Mouse (Mus musculus): ENCODE results near the gene Alpl. TPM values are rescaled to one million over a fixed set of nuclear protein-coding genes. Genes with fewer than 3 reads are reported as not detected.

The Alpl gene
- total and polyA plus RNA-seq, 3 experiments = not detected

DNA sequence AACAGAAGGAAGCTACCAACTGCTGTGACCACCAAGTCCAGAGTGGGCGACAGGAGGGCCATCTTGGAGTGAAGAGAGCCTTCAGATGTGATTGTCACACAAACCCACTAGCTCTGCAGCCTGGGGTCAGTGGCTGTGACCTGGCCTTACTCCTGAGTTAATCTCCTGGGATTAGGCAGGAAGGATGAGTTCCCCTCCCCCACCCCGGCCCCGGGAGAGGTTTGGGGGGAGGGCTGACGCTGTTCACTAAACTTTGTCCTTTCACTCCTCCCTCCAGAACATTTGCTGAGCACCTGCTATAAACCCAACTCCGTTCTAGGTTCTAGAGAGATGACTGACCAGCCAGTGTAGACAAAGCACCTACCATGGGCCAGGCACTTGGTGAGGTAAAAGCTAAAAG, 29.8 kb downstream of the Alpl start:
- DNase-seq (ENCODE audit: low read depth, low spot score) = no peak
- no peaks in the 10 kb centered on the region for H3K4me1 ChIP-seq (ENCODE audit: control insufficient read depth in 1 of 2, insufficient read depth in 2 of 2, low read length in 2 of 2)
- H3K36me3 ChIP-seq (ENCODE audit: control insufficient read depth in 1 of 2, insufficient read depth in 2 of 2, low read length in 2 of 2) = no peaks in the 10 kb centered on the region
- H3K9me3 ChIP-seq (replicated peaks; ENCODE audit: insufficient read depth, low read length) = no peaks in the 10 kb centered on the region
- H3K27ac ChIP-seq (ENCODE audit: control insufficient read depth, low read depth, low read length) = no peak overlapping the region
- no peaks in the 10 kb centered on the region for H3K27me3 ChIP-seq (ENCODE audit: control insufficient read depth in 1 of 2, insufficient read depth in 2 of 2, low read length in 2 of 2)
- H3K4me3 ChIP-seq (ENCODE audit: control insufficient read depth in 1 of 2, insufficient read depth in 1 of 2, low read depth in 2 of 2, low read length in 2 of 2) = no peak overlapping the region
- H3K9ac ChIP-seq (ENCODE audit: control insufficient read depth, low read depth, low read length, poor library complexity, severe bottlenecking) = no peak overlapping the region
- TF ChIP-seq EP300 (IDR thresholded peaks at IDR 0.05; ENCODE audit: low read depth in 1 of 2, low read length in 2 of 2) (no peak), MAZ (IDR thresholded peaks at IDR 0.05; ENCODE audit: low read depth, low read length) (no peak), GABPA (IDR thresholded peaks at IDR 0.05; ENCODE audit: low read depth, low read length) (no peak), UBTF (IDR thresholded peaks at IDR 0.05; ENCODE audit: borderline replicate concordance, insufficient read depth, low read depth, low read length) (no peak), SMC3 (IDR thresholded peaks at IDR 0.05; ENCODE audit: low read depth, low read length) (no peak), ZKSCAN1 (IDR thresholded peaks at IDR 0.05; ENCODE audit: low read depth, low read length) (no peak), MYB (IDR thresholded peaks at IDR 0.05; ENCODE audit: low read depth, low read length) (no peak), MAX (IDR thresholded peaks at IDR 0.05; ENCODE audit: low read length) (no peak), NRF1 (IDR thresholded peaks at IDR 0.05; ENCODE audit: insufficient read depth, low read depth, low read length, poor library complexity, severe bottlenecking) (no peak)
- H3K79me2 ChIP-seq (ENCODE audit: control insufficient read depth, insufficient read depth, low read length, poor library complexity) = no peaks in the 10 kb centered on the region

DNA sequence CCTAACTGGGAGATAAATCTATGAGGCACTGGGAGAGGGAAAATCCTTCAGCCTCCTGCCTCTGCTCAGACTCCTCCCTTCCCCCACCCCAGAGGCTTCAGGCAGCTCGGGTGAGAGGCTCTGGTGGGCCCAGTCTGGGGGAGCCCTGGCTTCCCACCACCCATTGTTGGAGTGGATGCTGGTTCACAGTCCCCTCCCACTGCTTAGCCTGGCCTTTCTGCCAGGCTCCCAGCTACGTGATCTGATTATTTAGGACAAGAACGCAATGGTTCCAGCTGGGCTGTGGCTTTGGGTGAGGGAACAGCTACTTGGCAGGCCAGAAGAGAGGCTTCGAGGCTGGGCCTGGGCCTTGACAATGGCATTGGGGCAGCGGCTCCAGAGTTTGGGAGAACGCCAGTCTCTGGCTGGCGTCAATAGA, 30.6 kb downstream of the Alpl start:
- no peak overlapping the region for H3K27ac ChIP-seq (ENCODE audit: control insufficient read depth, low read depth, low read length)
- H3K9ac ChIP-seq (ENCODE audit: control insufficient read depth, low read depth, low read length, poor library complexity, severe bottlenecking) = no peak overlapping the region

DNA sequence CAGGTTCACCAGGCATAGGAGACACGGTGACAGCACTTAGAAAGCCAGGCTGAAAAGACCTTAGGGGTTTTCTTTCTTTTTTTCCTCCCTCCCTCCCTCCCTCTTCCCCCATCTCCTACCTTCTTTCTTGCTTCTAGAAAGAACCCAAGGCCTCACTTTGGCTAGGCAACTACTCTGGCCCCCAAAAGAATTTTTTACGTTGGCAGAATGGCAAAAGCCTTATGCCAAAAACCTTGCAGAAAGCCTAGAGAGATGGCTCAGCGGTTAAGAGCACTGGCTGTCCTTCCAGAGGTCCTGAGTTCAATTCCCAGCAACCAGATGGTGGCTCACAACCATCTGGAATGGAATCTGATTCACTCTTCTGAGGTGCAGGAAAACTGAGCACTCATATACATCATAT, 31.6 kb downstream of the Alpl start:
- DNase-seq (ENCODE audit: low read depth, low spot score) = no peak
- Histone ChIP-seq H3K36me3 (ENCODE audit: control insufficient read depth in 1 of 2, insufficient read depth in 2 of 2, low read length in 2 of 2) (no peaks in the 10 kb centered on the region), H3K4me3 (ENCODE audit: control insufficient read depth in 1 of 2, insufficient read depth in 1 of 2, low read depth in 2 of 2, low read length in 2 of 2) (no peak overlapping the region), H3K9ac (ENCODE audit: control insufficient read depth, low read depth, low read length, poor library complexity, severe bottlenecking) (no peak overlapping the region), H3K79me2 (ENCODE audit: control insufficient read depth, insufficient read depth, low read length, poor library complexity) (no peaks in the 10 kb centered on the region), H3K27ac (ENCODE audit: control insufficient read depth, low read depth, low read length) (no peak overlapping the region), H3K9me3 (replicated peaks; ENCODE audit: insufficient read depth, low read length) (no peaks in the 10 kb centered on the region), H3K27me3 (ENCODE audit: control insufficient read depth in 1 of 2, insufficient read depth in 2 of 2, low read length in 2 of 2) (no peaks in the 10 kb centered on the region), H3K4me1 (ENCODE audit: control insufficient read depth in 1 of 2, insufficient read depth in 2 of 2, low read length in 2 of 2) (no peaks in the 10 kb centered on the region)
- no peak for TF ChIP-seq POLR2AphosphoS2 (IDR thresholded peaks at IDR 0.05; ENCODE audit: low read length)
- no peak for TF ChIP-seq MYB (IDR thresholded peaks at IDR 0.05; ENCODE audit: low read depth, low read length)

More for the DNA sequence above, 30.6 kb downstream of the Alpl start:
- H3K27me3 ChIP-seq (ENCODE audit: control insufficient read depth in 1 of 2, insufficient read depth in 2 of 2, low read length in 2 of 2) = no peaks in the 10 kb centered on the region
- TF ChIP-seq NELFE (IDR thresholded peaks at IDR 0.05; ENCODE audit: low read depth, low read length) (no peak), MYC (IDR thresholded peaks at IDR 0.05; ENCODE audit: low read depth, low read length) (no peak), USF2 (IDR thresholded peaks at IDR 0.05; ENCODE audit: borderline replicate concordance in 1 of 2, insufficient read depth in 1 of 2, low read depth in 1 of 2, low read length in 2 of 2) (no peak), GATA1 (IDR thresholded peaks at IDR 0.05; ENCODE audit: low read depth, low read length) (no peak), SIN3A (IDR thresholded peaks at IDR 0.05; ENCODE audit: low read length) (no peak), EP300 (IDR thresholded peaks at IDR 0.05; ENCODE audit: low read depth in 1 of 2, low read length in 2 of 2) (no peak), MYB (IDR thresholded peaks at IDR 0.05; ENCODE audit: low read depth, low read length) (no peak), ETS1 (IDR thresholded peaks at IDR 0.05; ENCODE audit: low read depth, low read length) (no peak), MAX (IDR thresholded peaks at IDR 0.05; ENCODE audit: low read length) (no peak), NRF1 (IDR thresholded peaks at IDR 0.05; ENCODE audit: insufficient read depth, low read depth, low read length, poor library complexity, severe bottlenecking) (no peak), JUND (IDR thresholded peaks at IDR 0.05; ENCODE audit: low read depth, low read length) (no peak), MAFK (IDR thresholded peaks at IDR 0.05; ENCODE audit: borderline replicate concordance, low read depth, low read length) (no peak)
- DNase-seq (ENCODE audit: low read depth, low spot score) = no peak
- no peaks in the 10 kb centered on the region for H3K4me1 ChIP-seq (ENCODE audit: control insufficient read depth in 1 of 2, insufficient read depth in 2 of 2, low read length in 2 of 2)
- no peaks in the 10 kb centered on the region for H3K36me3 ChIP-seq (ENCODE audit: control insufficient read depth in 1 of 2, insufficient read depth in 2 of 2, low read length in 2 of 2)
- no peaks in the 10 kb centered on the region for H3K79me2 ChIP-seq (ENCODE audit: control insufficient read depth, insufficient read depth, low read length, poor library complexity)
- no peak overlapping the region for H3K4me3 ChIP-seq (ENCODE audit: control insufficient read depth in 1 of 2, insufficient read depth in 1 of 2, low read depth in 2 of 2, low read length in 2 of 2)
- no peaks in the 10 kb centered on the region for H3K9me3 ChIP-seq (replicated peaks; ENCODE audit: insufficient read depth, low read length)
